Mouse (Mus musculus): ENCODE results near the gene Cep152. TPM values are rescaled to one million over a fixed set of nuclear protein-coding genes. Genes with fewer than 3 reads are reported as not detected.

The Cep152 gene
- total and polyA plus RNA-seq, 3 experiments, result 7.7 to 8.9 (median 8.8) TPM

DNA sequence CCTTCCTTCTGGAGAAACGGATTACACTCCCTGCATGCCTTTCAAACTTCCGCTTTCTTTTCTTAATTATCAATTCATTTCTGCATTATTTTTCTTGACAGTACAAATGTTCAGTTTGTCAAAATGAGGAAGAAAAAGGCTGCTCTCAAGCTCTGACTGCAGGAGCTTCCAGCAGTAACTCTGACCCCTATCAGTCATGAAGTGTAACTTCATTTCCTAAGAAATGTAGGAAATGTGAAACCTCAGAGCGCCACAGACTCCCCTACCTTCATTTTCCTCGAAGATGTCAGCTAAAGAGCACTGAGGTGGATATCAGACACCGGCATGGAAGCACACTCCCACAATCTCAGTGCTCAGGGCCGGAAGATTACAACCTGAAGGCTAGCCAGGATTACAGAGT, 30.8 kb downstream of the Cep152 start:
- TF ChIP-seq JUN (IDR thresholded peaks at IDR 0.05; ENCODE audit: insufficient read depth, low read depth, low read length) (no peak), MAZ (IDR thresholded peaks at IDR 0.05; ENCODE audit: low read depth, low read length) (no peak), ZMIZ1 (IDR thresholded peaks at IDR 0.05; ENCODE audit: low read depth, low read length) (no peak)
- Histone ChIP-seq H3K9me3 (replicated peaks; ENCODE audit: low read length) (no peaks in the 10 kb centered on the region), H3K4me1 (ENCODE audit: control insufficient read depth in 1 of 2, insufficient read depth in 2 of 2) (no peaks in the 10 kb centered on the region), H3K36me3 (replicated peaks in 1 of 2; ENCODE audit: control insufficient read depth in 1 of 2, insufficient read depth in 1 of 2, low read length in 1 of 2) (peaks cover 63 to 88% of the 10 kb centered on the region in 2 experiments), H3K27me3 (replicated peaks) (no peaks in the 10 kb centered on the region), H3K27ac (ENCODE audit: insufficient read depth, low read depth) (no peak overlapping the region), H3K79me2 (replicated peaks; ENCODE audit: control insufficient read depth, extremely low read depth, insufficient read depth, poor library complexity, severe bottlenecking) (no peaks in the 10 kb centered on the region), H3K4me2 (ENCODE audit: insufficient read depth, low read depth, poor library complexity, severe bottlenecking) (no peak overlapping the region), H3K9ac (ENCODE audit: insufficient read depth, low read depth) (no peak overlapping the region), H3K4me3 (replicated peaks in 1 of 3; ENCODE audit: low read depth in 2 of 3, low read length in 2 of 3, poor library complexity in 1 of 3) (no peak overlapping the region)
- dilution Hi-C loops (cut with MboI; ENCODE audit: extremely low pct_ligation_motif_present, extremely low pct_unique_long_range_greater_than_20kb, low sequenced_read_pairs) (no loop called here), in situ Hi-C loops (cut with MboI; ENCODE audit: low pct_ligation_motif_present, low pct_unique_long_range_greater_than_20kb, low sequenced_read_pairs) (no loop called here)
- DNase-seq (ENCODE audit: extremely low read depth), result no peak

- no peaks in the 10 kb centered on the region for H3K4me1 ChIP-seq (ENCODE audit: control insufficient read depth in 1 of 2, insufficient read depth in 2 of 2)
- no peaks in the 10 kb centered on the region for H3K79me2 ChIP-seq (replicated peaks; ENCODE audit: control insufficient read depth, extremely low read depth, insufficient read depth, poor library complexity, severe bottlenecking)
- H3K27me3 ChIP-seq (replicated peaks), result no peaks in the 10 kb centered on the region
- dilution Hi-C loops (cut with MboI; ENCODE audit: extremely low pct_ligation_motif_present, extremely low pct_unique_long_range_greater_than_20kb, low sequenced_read_pairs) (no loop called here), in situ Hi-C loops (cut with MboI; ENCODE audit: low pct_ligation_motif_present, low pct_unique_long_range_greater_than_20kb, low sequenced_read_pairs) (no loop called here)
- H3K9me3 ChIP-seq (replicated peaks; ENCODE audit: low read length), result no peaks in the 10 kb centered on the region
- no peak for TF ChIP-seq CHD1 (IDR thresholded peaks at IDR 0.05; ENCODE audit: low read depth, low read length)
- TF ChIP-seq RAD21 (IDR thresholded peaks at IDR 0.05; ENCODE audit: low read depth, low read length), result no peak
- TF ChIP-seq ETS1 (conservative IDR thresholded peaks at IDR 0.05; ENCODE audit: low read depth, low read length), result no peak
- no peak for TF ChIP-seq E2F4 (IDR thresholded peaks at IDR 0.05; ENCODE audit: insufficient replicate concordance, low read depth, low read length)
- no peak for TF ChIP-seq CHD2 (IDR thresholded peaks at IDR 0.05; ENCODE audit: low read length)
- TF ChIP-seq HCFC1 (IDR thresholded peaks at IDR 0.05; ENCODE audit: low read depth, low read length), result no peak
- no peak for TF ChIP-seq NRF1 (IDR thresholded peaks at IDR 0.05; ENCODE audit: low read depth, low read length)
- TF ChIP-seq NELFE (IDR thresholded peaks at IDR 0.05; ENCODE audit: low read depth, low read length), result no peak
- TF ChIP-seq GABPA (IDR thresholded peaks at IDR 0.05; ENCODE audit: insufficient replicate concordance, low read depth, low read length), result no peak
- TF ChIP-seq MEF2A (IDR thresholded peaks at IDR 0.05; ENCODE audit: borderline replicate concordance, low read depth, low read length), result no peak
- no peak for TF ChIP-seq MXI1 (IDR thresholded peaks at IDR 0.05; ENCODE audit: low read depth, low read length)
- TF ChIP-seq MAFK (IDR thresholded peaks at IDR 0.05; ENCODE audit: insufficient replicate concordance, low read length), result no peak
- TF ChIP-seq SIN3A (IDR thresholded peaks at IDR 0.05; ENCODE audit: low read length), result no peak
- TF ChIP-seq JUND (conservative IDR thresholded peaks at IDR 0.05; ENCODE audit: low read depth, low read length), result no peak
- TF ChIP-seq MYC (IDR thresholded peaks at IDR 0.05; ENCODE audit: low read depth, low read length), result no peak
- no peak for TF ChIP-seq EP300 (IDR thresholded peaks at IDR 0.05; ENCODE audit: low read length)
- TF ChIP-seq JUN (IDR thresholded peaks at IDR 0.05; ENCODE audit: insufficient read depth, low read depth, low read length), result no peak
- TF ChIP-seq ZNF384 (IDR thresholded peaks at IDR 0.05; ENCODE audit: low read depth, low read length), result no peak
- TF ChIP-seq ZKSCAN1 (IDR thresholded peaks at IDR 0.05; ENCODE audit: borderline replicate concordance, low read depth, low read length), result no peak
- no peak for TF ChIP-seq POLR2A (IDR thresholded peaks at IDR 0.05; ENCODE audit: low read depth, low read length)
- H3K4me3 ChIP-seq (replicated peaks in 1 of 3; ENCODE audit: low read depth in 2 of 3, low read length in 2 of 3, poor library complexity in 1 of 3), result no peak overlapping the region
- DNase-seq (ENCODE audit: extremely low read depth), result no peak
- peaks cover 65 to 90% of the 10 kb centered on the region in 2 experiments for H3K36me3 ChIP-seq (replicated peaks in 1 of 2; ENCODE audit: control insufficient read depth in 1 of 2, insufficient read depth in 1 of 2, low read length in 1 of 2)
- no peak overlapping the region for H3K9ac ChIP-seq (ENCODE audit: insufficient read depth, low read depth)
- no peak overlapping the region for H3K4me2 ChIP-seq (ENCODE audit: insufficient read depth, low read depth, poor library complexity, severe bottlenecking)
- H3K27ac ChIP-seq (ENCODE audit: insufficient read depth, low read depth), result no peak overlapping the region
These were observed 33.0 kb downstream of the Cep152 start for GRCm38 (mm10) chr2:125591895-125592294.

Data from CH12.LX (cell line).